Mouse (Mus musculus): Measurements from ENCODE around the gene Itga1.

DNA sequence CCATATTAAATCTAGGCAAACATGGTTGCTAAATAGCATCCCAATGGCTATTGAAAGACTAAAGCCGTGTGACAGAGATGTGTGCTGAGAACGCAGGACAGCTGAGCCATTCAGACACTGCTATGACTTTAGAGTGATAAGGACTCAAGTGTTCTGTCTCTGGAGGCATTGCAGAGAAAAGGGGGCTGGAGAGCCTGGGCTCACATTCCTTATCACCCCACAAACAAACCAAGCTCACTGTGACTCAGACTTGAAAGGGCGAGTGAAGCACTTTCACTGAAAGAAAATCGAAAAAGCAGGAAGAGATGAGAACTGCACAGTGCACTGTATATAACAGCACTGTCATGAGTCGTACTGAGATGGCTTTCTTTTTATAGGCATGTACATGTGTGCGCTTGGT is 96.4 kb downstream of the Itga1 start:
- TF ChIP-seq GATA1 (IDR thresholded peaks at IDR 0.05; ENCODE audit: low read length) (no peak), TAL1 (IDR thresholded peaks at IDR 0.05; ENCODE audit: low read length) (no peak)

Measured in erythroblast, embryonic 14.5 days (primary cell).